Mouse (Mus musculus) Patski (cell line): ENCODE measurements around the gene Zfp36l1. TPM values are rescaled to one million over a fixed set of nuclear protein-coding genes. Genes with fewer than 3 reads are reported as not detected.
"Not testable (repeated sequence)": the region's sequence is repeated elsewhere in the genome, so short reads cannot be mapped to it uniquely, and the experiment has no call there.

Source experiments
- ATAC-seq: fragments of 100-300 bp; one replicate; pipeline ENCODE4 v1.8.0; 2021
- CTCF ChIA-PET: fragments of 350-600 bp; sonication (Branson Sonifier 250); formaldehyde crosslinking; loops from one replicate; lab custom pipeline; 2022; ENCODE audit warnings: inconsistent platforms; lab: Charles Lee
- POLR2A ChIA-PET: fragments of 350-600 bp; sonication (Branson Sonifier 250); formaldehyde crosslinking; loops from one replicate; lab custom pipeline; 2022; ENCODE audit warnings: antibody characterized with exemption, inconsistent platforms; lab: Charles Lee
- DNase-seq: peaks from one replicate; pipeline ENCODE4 v3.0.0-alpha.2; 2011; ENCODE audit warnings: low read depth, low spot score
- H3K27me3 ChIP-seq: fragments of 371-371 bp; one replicate; pipeline ENCODE4 v1.5.1; 2021
- CTCF ChIP-seq: fragments of 100-300 bp; IDR thresholded peaks from one replicate; pipeline ENCODE4 v1.5.1; 2021
- in situ Hi-C: fragments of 300-500 bp; cut with MboI; formaldehyde crosslinking; loops from 3 replicates; pipeline ENCODE4 v1.11.1; 2018; ENCODE audit warnings: low pct_unique_long_range_greater_than_20kb, mixed read lengths
- polyA plus RNA-seq: library from polyadenylated mRNA; unstranded; gene quantifications from one replicate; pipeline ENCODE4 v1.2.3, GENCODE M21; 2021

The Zfp36l1 gene
- polyA plus RNA-seq, 1 experiment from 2014 or later, result 292 TPM

DNA sequence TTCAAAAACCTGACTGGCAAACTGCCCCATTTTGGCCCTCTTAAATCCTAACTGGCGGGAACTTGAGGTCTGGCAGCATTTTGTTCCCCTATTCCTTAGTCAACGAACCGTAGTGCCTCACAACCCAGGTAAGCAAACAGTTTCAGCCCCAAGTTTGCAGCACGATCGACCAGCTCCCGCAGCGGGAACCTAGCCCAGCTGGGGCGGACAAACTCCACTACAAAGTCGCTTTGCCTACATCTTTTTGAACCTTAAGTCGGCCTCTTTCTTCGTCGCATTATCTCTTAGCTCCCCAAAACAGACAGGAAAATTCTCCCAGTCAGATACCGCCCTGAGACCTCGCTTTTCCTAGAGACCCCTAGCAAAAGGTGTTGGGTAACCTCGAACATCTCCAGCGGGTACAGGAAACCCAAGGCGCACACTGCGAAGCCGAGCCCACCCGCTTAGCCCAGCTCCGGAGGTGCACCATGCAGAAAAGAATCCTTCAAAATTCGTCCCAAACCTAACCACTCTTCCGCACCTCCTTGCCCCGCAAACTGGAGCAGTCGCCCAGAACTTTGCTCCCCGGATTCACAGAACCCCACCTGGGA, 647 bp downstream of the Zfp36l1 start:
- H3K27me3 ChIP-seq, result no peaks in the 10 kb centered on the region
- POLR2A ChIA-PET, result interaction anchor here (1.0 to 5.5 kb wide), 5 partner anchors 12 to 598 kb away, joined by 3 to 39 read pairs (median 4); no protein-coding TSS in a partner anchor
- ATAC-seq, result no peak
- no peak for DNase-seq
- in situ Hi-C loops, result no loop called here
- no peak for TF ChIP-seq CTCF
- CTCF ChIA-PET, result interaction anchor here (0.6 kb wide), 1 partner anchor 35 kb away, joined by 3 read pairs; no protein-coding TSS in a partner anchor

DNA sequence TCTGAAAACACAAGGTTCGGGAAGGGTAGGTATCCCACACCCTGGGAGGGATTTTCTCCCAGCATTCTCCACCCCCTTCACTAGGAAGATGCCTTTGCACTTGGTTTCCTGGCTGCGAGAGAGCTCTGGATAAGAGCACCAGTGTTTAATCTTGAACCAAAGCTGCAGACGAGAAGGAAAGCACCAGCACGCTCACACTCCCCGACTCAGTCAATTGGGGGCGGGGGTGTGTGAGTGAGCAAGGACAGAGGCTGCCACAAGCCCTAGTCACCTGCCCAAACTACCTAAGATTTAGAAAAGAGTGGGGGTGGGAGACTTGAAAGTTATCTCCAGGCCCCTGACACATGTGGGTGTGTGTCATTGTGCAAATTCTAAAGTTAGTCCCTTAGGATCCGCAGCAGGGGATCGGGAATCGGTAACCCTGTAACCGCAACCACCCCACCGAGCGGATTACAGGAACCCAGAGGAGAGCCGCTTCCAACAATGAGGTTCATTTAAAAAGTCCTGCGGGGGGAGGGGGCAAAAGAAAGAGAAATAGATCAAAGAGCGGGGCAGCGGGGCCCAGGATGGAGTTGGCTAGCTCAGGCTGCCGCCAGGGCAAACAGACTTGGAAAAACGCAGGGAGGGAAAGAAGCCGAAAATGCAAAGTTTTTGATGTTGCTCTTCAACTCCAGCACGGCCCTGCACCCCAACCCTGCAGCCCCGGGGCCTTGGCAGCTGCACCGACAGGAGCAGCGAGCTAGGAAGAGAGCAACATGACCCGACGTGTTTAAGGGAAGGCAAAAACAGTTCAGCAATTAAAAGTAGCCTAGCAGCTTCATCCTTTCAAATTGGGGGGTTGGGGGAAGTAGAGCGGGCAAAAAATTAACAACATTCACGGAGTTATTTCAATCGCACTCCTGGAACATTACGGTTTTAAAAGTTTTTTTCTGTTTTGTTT, 1.4 kb downstream of the Zfp36l1 start:
- DNase-seq, result no peak
- CTCF ChIA-PET, result interaction anchor here (2.4 kb wide), 1 partner anchor 9 kb away, joined by 6 read pairs; no protein-coding TSS in a partner anchor
- in situ Hi-C loops, result no loop called here
- no peak for ATAC-seq
- no peak for TF ChIP-seq CTCF
- H3K27me3 ChIP-seq, result no peaks in the 10 kb centered on the region
- POLR2A ChIA-PET, result interaction anchor here (1.0 to 5.5 kb wide), 5 partner anchors 12 to 597 kb away, joined by 3 to 39 read pairs (median 4); no protein-coding TSS in a partner anchor

DNA sequence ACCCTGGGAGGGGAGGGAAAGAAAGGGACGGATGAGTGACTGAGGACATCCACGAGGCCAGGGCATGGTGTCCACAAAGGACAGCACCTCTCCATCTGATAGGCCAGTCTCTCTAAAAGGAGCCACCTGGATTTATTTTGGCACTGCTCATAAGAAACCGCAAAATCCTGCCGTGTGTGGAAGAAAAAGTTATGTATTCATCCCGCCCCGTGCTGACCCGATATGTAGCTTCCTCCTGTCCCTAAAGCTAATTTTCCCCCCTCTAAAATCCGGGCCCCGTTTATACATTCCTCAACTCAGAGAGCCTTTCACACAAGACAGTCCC, 2.3 kb downstream of the Zfp36l1 start:
- POLR2A ChIA-PET, result interaction anchor here (5.5 kb wide), 1 partner anchor 21 kb away, joined by 39 read pairs; no protein-coding TSS in a partner anchor
- no peaks in the 10 kb centered on the region for H3K27me3 ChIP-seq
- ATAC-seq (no peak), DNase-seq (no peak)
- CTCF ChIA-PET, result interaction anchor here (2.4 kb wide), 1 partner anchor 10 kb away, joined by 6 read pairs; no protein-coding TSS in a partner anchor
- in situ Hi-C loops, result no loop called here
- TF ChIP-seq CTCF, result no peak

DNA sequence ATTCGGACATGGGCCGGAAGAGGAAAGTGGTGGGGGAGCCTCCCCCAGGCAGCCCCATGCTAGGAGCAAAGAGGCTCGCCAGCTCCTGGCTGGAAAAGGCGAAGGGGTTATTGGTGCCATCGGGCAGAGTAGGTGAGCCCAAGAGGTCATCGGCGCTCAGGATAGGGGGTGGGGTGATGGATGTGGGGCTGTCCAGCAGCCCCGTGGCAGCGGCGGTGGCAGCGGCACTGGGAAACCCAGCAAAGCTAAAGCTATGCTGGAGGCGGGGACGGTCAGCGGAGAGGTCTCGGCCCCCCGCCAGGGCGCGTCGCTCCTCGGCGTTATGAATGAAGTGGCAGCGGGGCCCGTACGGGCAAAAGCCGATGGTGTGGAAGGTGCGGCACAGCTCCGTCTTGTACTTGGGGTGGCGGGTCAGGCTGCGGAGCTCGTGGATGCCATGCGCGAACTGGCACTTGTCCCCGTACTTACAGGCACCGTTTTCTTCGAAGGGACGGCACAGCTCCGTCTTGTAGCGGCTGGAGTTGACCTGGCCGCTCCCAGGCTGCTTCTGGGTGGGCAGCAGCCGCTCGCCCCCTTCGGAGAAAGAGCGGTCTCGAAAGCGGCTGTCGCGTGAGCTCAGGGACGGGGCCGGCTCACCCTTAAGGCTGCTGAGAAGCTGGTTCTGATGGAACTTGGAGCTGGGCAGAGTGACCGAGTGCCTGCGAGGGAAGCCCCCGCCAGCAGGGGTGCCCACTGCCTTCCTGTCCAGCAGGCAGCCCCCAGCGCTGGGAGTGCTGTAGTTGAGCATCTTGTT, 2.9 kb downstream of the Zfp36l1 start:
- ChIA-PET POLR2A (interaction anchor here (0.7 to 5.5 kb wide), 4 partner anchors 21 to 500 kb away, joined by 3 to 39 read pairs (median 4); no protein-coding TSS in a partner anchor), CTCF (interaction anchor here (2.4 kb wide), 1 partner anchor 10 kb away, joined by 6 read pairs; no protein-coding TSS in a partner anchor)
- ATAC-seq, result no peak
- no peak for TF ChIP-seq CTCF
- DNase-seq, result no peak
- no peaks in the 10 kb centered on the region for H3K27me3 ChIP-seq
- in situ Hi-C loops, result loop anchor here (5.0 to 10.0 kb wide), 3 partner anchors 355 to 498 kb away; no protein-coding TSS in a partner anchor

- ChIA-PET POLR2A (interaction anchor here (0.6 to 5.5 kb wide), 6 partner anchors 10 to 523 kb away, joined by 3 to 39 read pairs (median 5); no protein-coding TSS in a partner anchor), CTCF (interaction anchor here (2.4 kb wide), 1 partner anchor 11 kb away, joined by 6 read pairs; no protein-coding TSS in a partner anchor)
- not testable (repeated sequence) for DNase-seq, H3K27me3 ChIP-seq, ATAC-seq
- in situ Hi-C loops, result loop anchor here (5.0 to 10.0 kb wide), 3 partner anchors 354 to 497 kb away; no protein-coding TSS in a partner anchor
Measured at GRCm38 (mm10) chr12:80108896-80109668, 3.7 kb downstream of the Zfp36l1 start.

GRCm38 (mm10) chr12:80106896-80107667, 5.7 kb downstream of the Zfp36l1 start:
- DNase-seq (no peak), ATAC-seq (no peak)
- POLR2A ChIA-PET, result interaction anchor here (0.6 to 0.7 kb wide), 3 partner anchors 25 to 466 kb away, joined by 3 to 5 read pairs (median 4); no protein-coding TSS in a partner anchor
- H3K27me3 ChIP-seq, result no peaks in the 10 kb centered on the region
- no peak for TF ChIP-seq CTCF
- CTCF ChIA-PET, result interaction anchor here (1.1 kb wide), 1 partner anchor 465 kb away, joined by 3 read pairs; no protein-coding TSS in a partner anchor
- in situ Hi-C loops, result loop anchor here (5.0 to 10.0 kb wide), 3 partner anchors 352 to 495 kb away; no protein-coding TSS in a partner anchor

DNA sequence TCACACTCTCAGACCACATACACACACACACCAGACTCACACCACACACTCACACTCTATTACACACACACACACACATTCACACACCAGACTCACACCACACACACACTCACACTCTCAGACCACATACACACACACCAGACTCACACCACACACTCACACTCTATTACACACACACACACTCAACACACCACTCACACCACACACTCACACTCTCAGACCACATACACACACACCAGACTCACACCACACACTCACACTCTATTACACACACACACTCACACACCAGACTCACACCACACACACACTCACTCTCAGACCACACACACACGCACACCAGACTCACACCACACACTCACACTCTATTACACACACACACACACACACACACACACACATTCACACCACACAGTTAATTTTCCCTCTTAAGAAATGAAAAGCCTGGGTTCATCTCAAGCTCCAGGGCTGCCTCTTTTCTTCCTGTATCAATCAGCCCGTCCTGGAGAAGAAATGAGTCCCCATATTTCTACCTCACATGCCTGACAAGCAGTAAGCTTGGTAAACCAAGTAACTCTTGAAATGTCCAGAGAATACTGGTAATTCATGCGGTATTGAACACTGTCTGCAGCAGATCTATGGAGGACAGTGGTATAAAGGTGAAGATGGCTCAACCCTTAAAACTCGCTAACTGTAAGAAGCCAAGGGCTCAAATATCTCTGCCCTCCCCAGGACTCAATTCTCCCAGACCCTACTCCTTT, 6.5 kb downstream of the Zfp36l1 start:
- in situ Hi-C loops, result loop anchor here (5.0 to 10.0 kb wide), 3 partner anchors 352 to 494 kb away; no protein-coding TSS in a partner anchor
- DNase-seq, result no peak
- ChIA-PET CTCF (interaction anchor here (1.1 kb wide), 1 partner anchor 464 kb away, joined by 3 read pairs; no protein-coding TSS in a partner anchor), POLR2A (interaction anchor here (0.6 to 0.7 kb wide), 3 partner anchors 26 to 465 kb away, joined by 3 to 5 read pairs (median 4); no protein-coding TSS in a partner anchor)
- no peak for ATAC-seq
- H3K27me3 ChIP-seq, result no peaks in the 10 kb centered on the region
- no peak for TF ChIP-seq CTCF
